Mouse (Mus musculus) embryonic fibroblast, embryonic 13.5 days (primary cell): ENCODE data around the gene 4930519G04Rik. TPM values are rescaled to one million over a fixed set of nuclear protein-coding genes. Genes with fewer than 3 reads are reported as not detected.
"Not testable (repeated sequence)": the region's sequence is repeated elsewhere in the genome, so short reads cannot be mapped to it uniquely, and the experiment has no call there.

Experiments used
- H3K27ac ChIP-seq: 2 replicates; pipeline ENCODE4 v1.5.1; 2012; ENCODE audit warnings: low read length, control low read depth, inconsistent platforms; ENCODE audit not compliant: insufficient read depth
- H3K4me1 ChIP-seq: 2 replicates; pipeline ENCODE4 v1.6.1; 2011; ENCODE audit warnings: low read length; ENCODE audit not compliant: control insufficient read depth, insufficient read depth
- H3K4me3 ChIP-seq: 2 replicates; pipeline ENCODE4 v1.5.1; 2011; ENCODE audit warnings: mild to moderate bottlenecking, control low read depth, low read length; ENCODE audit not compliant: insufficient read depth
- CTCF ChIP-seq: IDR thresholded peaks from 2 replicates; pipeline ENCODE4 v1.5.1; 2011; ENCODE audit warnings: mild to moderate bottlenecking, control low read depth, low read length, moderate library complexity, borderline replicate concordance; ENCODE audit not compliant: insufficient read depth
- POLR2A ChIP-seq: IDR thresholded peaks from 2 replicates; pipeline ENCODE4 v1.6.1; 2011; ENCODE audit warnings: low read depth, mild to moderate bottlenecking, control low read depth, low read length, moderate library complexity
- polyA plus RNA-seq: library from polyadenylated mRNA; stranded (reverse); fragments of >200 nt; gene quantifications from 2 replicates; pipeline ENCODE4 v1.2.4, GENCODE M21; 2011; ENCODE audit warnings: low read depth; ENCODE audit not compliant: missing spikeins, insufficient read length

Gene 4930519G04Rik
- not detected in 2 replicates for polyA plus RNA-seq

DNA sequence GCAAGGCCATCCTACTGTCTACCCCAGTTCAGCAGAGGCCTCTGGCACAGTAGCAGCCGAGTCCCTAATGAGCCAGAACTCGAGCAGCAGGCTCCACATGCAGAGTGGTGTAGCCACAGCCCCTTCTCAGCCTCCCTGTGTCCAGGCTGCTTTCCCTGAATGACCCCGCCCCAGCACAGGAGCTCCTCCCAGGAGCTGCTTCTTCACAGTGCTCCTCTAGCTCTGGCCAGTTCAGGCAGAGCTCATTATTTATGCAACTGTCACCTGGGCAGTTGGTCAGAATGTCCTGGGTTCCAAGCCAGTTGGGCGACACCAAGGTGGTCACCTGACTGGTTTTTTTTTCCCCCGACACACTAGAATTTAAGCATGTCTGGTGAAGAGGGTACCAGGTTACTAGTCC, at the start of gene 4930519G04Rik:
TSS of gene 4930519G04Rik (plus strand) at position 301 of the 400 bp plus-strand sequence.
- H3K4me3 ChIP-seq, H3K4me1 ChIP-seq, H3K27ac ChIP-seq: not testable (repeated sequence)

DNA sequence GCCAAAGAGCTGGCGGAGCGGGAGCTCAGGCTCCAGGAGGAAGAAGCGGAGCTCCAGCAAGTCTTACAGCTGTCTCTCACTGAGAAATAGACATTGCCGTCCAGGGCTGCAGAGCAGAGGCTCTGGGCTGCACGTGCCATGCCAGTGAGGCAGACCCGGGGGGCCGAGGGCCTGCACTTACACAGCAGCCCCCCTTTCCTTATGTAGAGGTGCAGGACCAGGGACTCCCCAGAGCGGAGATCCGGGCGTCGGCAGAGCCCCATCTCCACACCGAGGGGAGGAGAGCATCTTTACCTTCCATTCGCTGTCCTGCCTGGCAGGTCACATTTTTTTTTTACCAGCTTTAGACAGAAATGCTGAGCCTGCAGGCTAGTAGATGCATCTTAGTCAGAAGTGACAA, 49.1 kb upstream of the 4930519G04Rik start:
- H3K4me3 ChIP-seq, result no peak overlapping the region
- no peaks in the 10 kb centered on the region for H3K4me1 ChIP-seq
- H3K27ac ChIP-seq, result no peak overlapping the region
- TF ChIP-seq CTCF, result no peak
- TF ChIP-seq POLR2A, result no peak

- H3K4me3 ChIP-seq, result no peak overlapping the region
- no peaks in the 10 kb centered on the region for H3K4me1 ChIP-seq
- no peak overlapping the region for H3K27ac ChIP-seq
- TF ChIP-seq POLR2A (no peak), CTCF (no peak)
Measured at GRCm38 (mm10) chr5:114804958-114805357, 48.5 kb upstream of the 4930519G04Rik start.

DNA sequence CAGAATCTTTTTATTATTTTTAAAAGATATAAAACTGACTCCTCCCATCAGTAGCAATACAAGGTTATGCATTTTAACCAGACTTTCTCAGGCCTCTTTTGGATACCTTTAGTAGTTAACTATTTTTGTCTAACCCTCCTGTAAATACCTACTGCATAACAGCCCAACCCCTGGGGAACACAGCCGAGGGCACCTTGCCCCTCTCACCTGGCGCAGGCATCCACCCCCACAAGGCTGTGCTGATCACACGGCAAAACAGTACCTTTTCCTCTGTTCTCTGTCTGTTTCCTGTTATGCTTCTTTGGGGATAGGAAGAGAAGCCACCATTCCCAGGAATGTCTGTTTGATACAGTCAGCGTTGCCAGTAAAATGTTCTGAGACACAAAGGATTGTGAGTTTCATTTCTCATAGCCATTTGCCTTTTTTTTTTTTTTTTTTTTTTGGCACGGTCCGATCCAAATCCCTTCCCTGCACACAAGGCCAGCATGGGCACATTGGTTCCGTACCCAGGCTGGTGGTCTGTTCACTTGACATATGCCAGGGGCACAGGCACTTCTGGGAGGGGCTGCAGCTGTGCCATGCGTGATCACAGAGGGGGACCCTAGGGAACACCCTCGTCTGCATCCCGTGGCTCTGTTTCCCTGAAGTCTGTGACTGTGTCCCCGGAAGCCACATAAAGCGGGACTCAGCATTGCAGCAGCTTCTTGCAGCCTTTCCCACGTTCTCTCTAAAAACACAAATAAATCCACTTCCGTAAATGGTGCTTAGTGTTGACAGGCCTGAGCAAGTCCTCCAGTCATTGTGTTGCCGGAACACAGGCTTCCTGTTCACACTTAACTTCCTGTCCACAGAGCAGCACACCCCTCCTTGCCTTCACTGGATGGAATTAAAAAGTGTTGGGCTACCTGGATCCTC, 47.8 kb upstream of the 4930519G04Rik start:
- no peak for TF ChIP-seq CTCF
- no peak for TF ChIP-seq POLR2A
- no peak overlapping the region for H3K4me3 ChIP-seq
- H3K4me1 ChIP-seq, result no peaks in the 10 kb centered on the region
- no peak overlapping the region for H3K27ac ChIP-seq

- Histone ChIP-seq H3K27ac (no peak overlapping the region), H3K4me1 (no peaks in the 10 kb centered on the region), H3K4me3 (no peak overlapping the region)
- no peak for TF ChIP-seq POLR2A
- no peak for TF ChIP-seq CTCF
Measured at GRCm38 (mm10) chr5:114806636-114807035, 46.8 kb upstream of the 4930519G04Rik start.

- no peak for TF ChIP-seq CTCF
- TF ChIP-seq POLR2A, result no peak
- Histone ChIP-seq H3K4me1 (no peaks in the 10 kb centered on the region), H3K27ac (no peak overlapping the region), H3K4me3 (no peak overlapping the region)
Measured at GRCm38 (mm10) chr5:114807063-114807462, 46.4 kb upstream of the 4930519G04Rik start.

DNA sequence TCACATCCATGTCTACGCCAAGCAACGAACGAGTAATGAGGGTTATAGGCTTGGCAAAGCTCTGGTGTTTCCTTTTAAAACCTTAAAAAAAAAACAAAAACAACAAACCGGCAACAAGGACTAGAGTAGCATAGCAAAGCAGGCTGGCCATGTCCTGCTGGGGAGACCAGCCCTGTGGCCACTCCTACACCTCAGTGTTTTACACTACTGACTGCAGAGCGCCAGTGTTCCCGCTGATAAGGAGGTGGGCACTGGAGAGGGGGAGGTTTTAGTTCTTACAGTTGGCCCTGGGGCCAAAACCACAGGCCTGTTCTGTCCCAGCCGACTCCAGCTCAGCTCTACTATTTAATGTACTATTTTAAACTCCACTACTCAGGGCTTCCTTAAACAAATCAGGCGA, 46.0 kb upstream of the 4930519G04Rik start:
- H3K4me1 ChIP-seq, result no peaks in the 10 kb centered on the region
- TF ChIP-seq CTCF, result no peak
- no peak for TF ChIP-seq POLR2A
- H3K4me3 ChIP-seq, result no peak overlapping the region
- no peak overlapping the region for H3K27ac ChIP-seq

GRCm38 (mm10) chr5:114807893-114808292, 45.6 kb upstream of the 4930519G04Rik start:
- TF ChIP-seq CTCF, result no peak
- no peak for TF ChIP-seq POLR2A
- no peak overlapping the region for H3K4me3 ChIP-seq
- no peaks in the 10 kb centered on the region for H3K4me1 ChIP-seq
- H3K27ac ChIP-seq, result no peak overlapping the region

DNA sequence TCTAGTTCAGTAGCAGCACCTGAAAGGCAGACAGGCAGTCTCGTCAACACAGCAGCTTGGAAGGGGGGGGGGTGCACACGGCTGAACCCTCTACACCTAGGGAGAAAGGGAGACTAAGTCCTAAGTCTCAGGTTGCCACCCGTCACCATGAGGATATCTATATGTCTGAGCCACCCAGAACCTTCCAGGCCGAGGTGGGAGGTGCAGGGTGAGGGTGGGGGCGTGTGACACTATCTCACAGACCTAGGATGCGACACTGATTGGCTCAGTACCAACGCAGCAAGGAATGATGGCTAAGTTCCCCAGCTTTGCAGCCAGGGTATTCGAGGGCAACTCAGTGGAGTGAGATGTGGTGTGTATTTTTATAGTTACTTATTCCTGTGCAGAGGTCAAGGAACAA, 45.1 kb upstream of the 4930519G04Rik start:
- no peak overlapping the region for H3K27ac ChIP-seq

GRCm38 (mm10) chr5:114809181-114809756, 44.2 kb upstream of the 4930519G04Rik start:
- Histone ChIP-seq H3K4me3 (no peak overlapping the region), H3K27ac (no peak overlapping the region), H3K4me1 (no peaks in the 10 kb centered on the region)
- TF ChIP-seq POLR2A (no peak), CTCF (no peak)

More for the DNA sequence above, 45.1 kb upstream of the 4930519G04Rik start:
- Histone ChIP-seq H3K4me3 (no peak overlapping the region), H3K4me1 (no peaks in the 10 kb centered on the region)
- TF ChIP-seq POLR2A, result no peak
- TF ChIP-seq CTCF, result no peak

GRCm38 (mm10) chr5:114809826-114810225, 43.6 kb upstream of the 4930519G04Rik start:
- H3K4me3 ChIP-seq, result no peak overlapping the region
- H3K27ac ChIP-seq, result no peak overlapping the region
- no peaks in the 10 kb centered on the region for H3K4me1 ChIP-seq
- no peak for TF ChIP-seq CTCF
- TF ChIP-seq POLR2A, result no peak
